Mouse (Mus musculus) lung, embryonic 15.5 days (tissue): ENCODE results near the gene D2hgdh. TPM values are rescaled to one million over a fixed set of nuclear protein-coding genes. Genes with fewer than 3 reads are reported as not detected.
"Not testable (repeated sequence)": the region's sequence is repeated elsewhere in the genome, so short reads cannot be mapped to it uniquely, and the experiment has no call there.

Source experiments
- ATAC-seq: fragments of 200-750 bp; cut with Nextera tagmentation; 2 replicates; pipeline ENCODE4 v1.8.0; 2017; ENCODE audit warnings: moderate number of reproducible peaks, borderline replicate concordance; ENCODE audit not compliant: low FRiP score, low TSS enrichment; ENCODE audit errors: extremely low read depth
- H3K27ac ChIP-seq: fragments of 300-500 bp; sonication (generic); 2 replicates; pipeline ENCODE4 v1.5.1; 2015; ENCODE audit warnings: moderate library complexity, mild to moderate bottlenecking, inconsistent platforms
- H3K27me3 ChIP-seq: fragments of 300-500 bp; sonication (generic); 2 replicates; pipeline ENCODE4 v1.6.1; 2015; ENCODE audit warnings: inconsistent platforms
- H3K36me3 ChIP-seq: fragments of 300-500 bp; sonication (generic); 2 replicates; pipeline ENCODE4 v1.6.1; 2015; ENCODE audit warnings: inconsistent platforms
- H3K4me1 ChIP-seq: fragments of 300-500 bp; sonication (generic); 2 replicates; pipeline ENCODE4 v1.6.1; 2015; ENCODE audit warnings: inconsistent platforms
- H3K4me2 ChIP-seq: fragments of 300-500 bp; sonication (generic); 2 replicates; pipeline ENCODE4 v1.6.1; 2015; ENCODE audit warnings: inconsistent platforms, mild to moderate bottlenecking, moderate library complexity
- H3K4me3 ChIP-seq: fragments of 300-500 bp; sonication (generic); 2 replicates; pipeline ENCODE4 v1.5.1; 2015; ENCODE audit warnings: mild to moderate bottlenecking, inconsistent platforms
- H3K9ac ChIP-seq: fragments of 300-500 bp; sonication (generic); 2 replicates; pipeline ENCODE4 v1.6.1; 2015; ENCODE audit warnings: inconsistent platforms
- H3K9me3 ChIP-seq: fragments of 300-500 bp; sonication (generic); 2 replicates; pipeline ENCODE4 v1.6.1; 2016; ENCODE audit warnings: inconsistent platforms
- WGBS: fragments of 180-500 bp; shearing (Covaris S2); methylation state at CpG from one replicate; pipeline ENCODE4 v1.1.7; 2015; 5-methylcytosine and 5-hydroxymethylcytosine counted together
- polyA plus RNA-seq: library from polyadenylated mRNA; unstranded; fragments of >200 nt; fragmentation: Nextera tagmentation; extraction: Ambion mirVana; gene quantifications from 2 replicates; pipeline ENCODE4 v1.2.1, GENCODE M21; 2015

D2hgdh gene
- polyA plus RNA-seq, 1 experiment from 2014 or later: 14.9 TPM

DNA sequence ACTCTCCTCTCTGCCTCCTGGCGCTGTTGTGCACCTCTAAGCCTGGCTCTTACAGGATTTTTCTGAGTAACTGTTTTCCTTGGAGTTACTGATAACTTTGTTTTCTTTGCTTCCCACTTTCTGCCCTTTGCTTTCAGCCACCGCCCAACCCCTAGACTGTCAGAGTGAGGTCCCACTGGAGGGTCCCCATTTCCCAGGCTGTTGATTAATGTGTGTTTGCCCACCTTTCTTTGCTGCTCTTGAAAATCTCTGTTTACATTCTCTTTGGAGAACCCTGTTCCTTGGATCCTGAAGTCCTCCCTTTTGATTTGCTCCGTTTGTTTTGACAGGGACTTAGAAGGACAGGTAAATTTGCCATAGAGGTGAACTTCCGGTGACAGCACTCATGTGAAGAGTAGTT, 15.8 kb upstream of the D2hgdh start:
- H3K4me1 ChIP-seq: peaks cover 17% of the 10 kb centered on the region
- H3K4me3 ChIP-seq: no peak overlapping the region
- no peak overlapping the region for H3K4me2 ChIP-seq
- H3K36me3 ChIP-seq: peaks cover 65% of the 10 kb centered on the region
- WGBS: 70% methylated on average over 4 of the region's 4 CpGs
- no peak for ATAC-seq
- H3K9me3 ChIP-seq: no peaks in the 10 kb centered on the region
- no peak overlapping the region for H3K27ac ChIP-seq
- H3K9ac ChIP-seq: no peak overlapping the region
- H3K27me3 ChIP-seq: no peaks in the 10 kb centered on the region

DNA sequence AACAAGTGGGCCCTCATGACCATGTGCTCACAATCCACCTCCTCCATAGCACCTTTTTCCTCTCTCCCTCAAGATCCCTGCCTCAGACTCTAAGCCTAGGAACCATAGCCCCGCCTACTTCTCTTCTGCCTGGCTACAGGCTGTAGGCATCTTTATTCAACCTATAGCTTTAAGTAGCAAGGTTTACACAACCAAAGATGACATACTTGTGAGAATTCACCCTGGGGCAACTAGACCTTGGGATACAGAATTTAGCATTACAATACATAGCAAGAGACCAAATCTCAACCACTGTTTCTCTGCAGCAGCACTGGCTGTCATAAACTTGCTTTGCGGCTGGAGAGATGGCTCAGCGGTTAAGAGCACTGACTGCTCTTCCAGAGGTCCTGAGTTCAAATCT, 14.7 kb upstream of the D2hgdh start:
- no peak overlapping the region for H3K27ac ChIP-seq
- no peak overlapping the region for H3K9ac ChIP-seq
- H3K9me3 ChIP-seq: no peaks in the 10 kb centered on the region
- peaks cover 10% of the 10 kb centered on the region for H3K4me1 ChIP-seq
- H3K4me3 ChIP-seq: no peak overlapping the region
- H3K27me3 ChIP-seq: no peaks in the 10 kb centered on the region
- ATAC-seq: no peak
- peaks cover 76% of the 10 kb centered on the region for H3K36me3 ChIP-seq
- 96% methylated on average over 3 of the region's 3 CpGs for WGBS
- H3K4me2 ChIP-seq: no peak overlapping the region

DNA sequence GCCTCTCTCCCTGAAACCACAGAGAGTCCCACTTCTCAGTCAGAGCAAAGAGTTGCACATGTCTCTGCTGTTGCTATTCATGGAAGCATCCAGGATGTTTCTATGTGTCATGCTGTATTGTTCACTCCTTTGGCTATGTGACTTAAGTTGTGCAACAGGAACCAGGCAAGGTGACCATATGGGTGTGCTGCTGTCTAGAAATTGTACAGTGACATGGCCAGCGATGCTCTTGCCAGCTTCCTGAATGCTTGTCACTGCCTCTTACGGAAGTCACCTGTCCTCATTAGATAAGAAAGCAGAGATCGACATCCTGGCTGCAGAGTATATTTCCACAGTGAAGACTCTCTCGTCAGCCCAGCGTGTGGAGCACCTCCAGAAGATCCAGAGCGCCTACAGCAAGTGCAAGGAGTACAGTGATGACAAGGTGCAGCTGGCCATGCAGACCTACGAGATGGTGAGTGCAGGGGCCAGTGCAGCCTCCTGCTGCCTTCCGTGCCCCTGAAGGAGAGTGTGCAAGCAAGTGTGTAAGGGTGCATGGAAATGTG, 13.1 kb upstream of the D2hgdh start:
- no peak for ATAC-seq
- Histone ChIP-seq H3K36me3 (peaks cover 89% of the 10 kb centered on the region), H3K4me3 (no peak overlapping the region), H3K9ac (no peak overlapping the region), H3K9me3 (no peaks in the 10 kb centered on the region), H3K27me3 (no peaks in the 10 kb centered on the region), H3K4me1 (no peaks in the 10 kb centered on the region), H3K27ac (no peak overlapping the region), H3K4me2 (no peak overlapping the region)
- 80% methylated on average over 8 of the region's 8 CpGs for WGBS

DNA sequence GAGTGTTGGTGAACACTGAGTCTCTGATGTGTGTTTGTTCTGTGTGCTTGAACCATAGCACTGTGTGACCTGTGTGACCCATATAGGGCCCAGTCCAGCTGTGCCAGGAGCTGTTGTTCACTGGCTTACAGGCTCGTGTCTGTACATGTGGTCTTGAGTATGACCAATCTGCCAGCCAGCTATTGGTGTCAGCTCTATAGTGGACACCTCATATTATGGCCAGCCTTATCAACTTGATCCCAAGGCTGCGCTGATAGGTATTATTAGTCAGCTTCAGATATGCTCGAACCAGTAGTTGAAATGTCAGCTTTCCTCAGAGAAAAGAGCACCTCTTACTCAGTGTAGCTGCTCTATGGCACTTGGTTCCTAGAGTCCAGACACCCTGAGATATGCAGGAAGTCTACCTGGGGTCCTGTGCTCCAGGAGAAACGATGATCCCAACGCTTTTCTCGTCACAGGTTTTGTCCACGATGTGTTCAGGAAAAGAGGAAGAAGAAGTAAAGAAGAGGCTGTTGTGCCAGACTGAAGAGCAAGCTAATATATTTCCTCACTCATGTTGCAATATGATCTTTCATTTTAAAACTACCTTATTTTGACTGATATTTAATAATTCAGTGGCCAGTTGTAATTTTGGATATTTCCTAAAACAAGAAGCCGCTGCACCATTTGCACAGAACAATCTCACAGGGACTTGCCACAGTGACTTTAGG, 6.7 kb upstream of the D2hgdh start:
- no peak for ATAC-seq

DNA sequence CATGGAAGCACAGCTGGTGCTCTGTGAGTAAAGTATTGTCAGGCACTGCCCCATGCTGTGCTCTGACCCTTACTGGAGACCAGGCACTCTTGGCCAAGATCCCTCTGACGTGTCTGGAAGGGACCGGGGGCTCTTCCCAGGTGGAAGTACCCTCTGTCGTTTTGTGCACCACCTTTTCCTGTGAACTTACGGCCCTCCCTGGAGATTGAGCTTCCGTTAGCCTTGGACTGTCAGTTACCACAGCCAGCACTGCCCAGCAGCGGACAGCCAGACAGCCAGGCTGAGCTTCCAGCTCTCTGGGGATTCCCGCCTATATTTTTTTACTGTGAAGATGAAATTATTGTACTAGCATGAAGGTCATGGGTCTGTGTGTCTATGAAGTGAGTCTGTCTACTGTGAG, 6.0 kb upstream of the D2hgdh start:
- no peak overlapping the region for H3K27ac ChIP-seq
- H3K27me3 ChIP-seq: no peaks in the 10 kb centered on the region
- 87% methylated on average over 7 of the region's 7 CpGs for WGBS
- H3K36me3 ChIP-seq: peaks cover 78% of the 10 kb centered on the region
- no peak overlapping the region for H3K4me3 ChIP-seq
- no peaks in the 10 kb centered on the region for H3K4me1 ChIP-seq
- H3K9ac ChIP-seq: no peak overlapping the region
- no peak overlapping the region for H3K4me2 ChIP-seq
- no peaks in the 10 kb centered on the region for H3K9me3 ChIP-seq
- no peak for ATAC-seq

More for the DNA sequence above, 6.7 kb upstream of the D2hgdh start:
- no peak overlapping the region for H3K4me2 ChIP-seq
- peaks cover 84% of the 10 kb centered on the region for H3K36me3 ChIP-seq
- H3K27me3 ChIP-seq: no peaks in the 10 kb centered on the region
- H3K4me1 ChIP-seq: no peaks in the 10 kb centered on the region
- no peak overlapping the region for H3K4me3 ChIP-seq
- no peaks in the 10 kb centered on the region for H3K9me3 ChIP-seq
- 92% methylated on average over 8 of the region's 8 CpGs for WGBS
- no peak overlapping the region for H3K9ac ChIP-seq
- no peak overlapping the region for H3K27ac ChIP-seq

DNA sequence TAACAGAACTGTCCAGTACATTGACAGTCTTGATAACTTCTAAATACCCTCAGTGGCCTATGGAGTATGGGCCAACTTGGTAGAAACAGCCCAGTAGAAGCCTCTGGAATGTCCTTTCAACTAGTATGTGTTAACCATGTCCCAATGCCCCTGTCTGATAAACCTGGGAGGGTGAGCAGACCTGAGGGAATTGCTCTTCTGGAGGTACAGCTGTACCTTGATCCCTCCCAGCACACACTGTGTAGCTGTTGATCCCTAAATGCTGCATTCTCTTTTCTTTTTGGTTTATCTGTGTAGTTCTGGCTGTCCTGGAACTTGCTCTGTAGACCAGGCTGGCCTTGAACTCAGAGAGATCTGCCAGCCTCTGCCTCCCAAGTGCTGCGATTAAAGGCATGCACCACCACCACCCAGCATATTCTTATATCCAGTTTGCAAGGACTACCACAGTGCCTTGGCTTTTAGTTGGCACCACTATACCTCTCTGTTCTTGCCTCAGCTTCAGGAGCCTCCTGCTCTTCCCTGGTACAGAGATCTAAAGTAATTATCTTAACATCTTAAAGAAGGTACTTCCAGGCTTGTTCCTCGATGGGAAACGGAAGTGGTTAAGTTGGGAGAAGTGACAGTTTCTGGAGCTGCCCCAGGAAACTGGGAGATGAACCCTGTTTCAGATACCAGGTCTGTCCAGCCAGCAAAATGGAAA, 763 bp upstream of the D2hgdh start:
- Histone ChIP-seq H3K36me3 (peaks cover 25% of the 10 kb centered on the region), H3K27ac (no peak overlapping the region), H3K4me2 (peak overlapping the region; percentile 65; the same call in 1 of the 2 replicates), H3K27me3 (no peaks in the 10 kb centered on the region), H3K4me1 (peaks cover 5% of the 10 kb centered on the region), H3K9ac (no peak overlapping the region), H3K4me3 (no peak overlapping the region), H3K9me3 (no peaks in the 10 kb centered on the region)
- ATAC-seq: no peak
- WGBS: 64% methylated on average over 3 of the region's 3 CpGs

DNA sequence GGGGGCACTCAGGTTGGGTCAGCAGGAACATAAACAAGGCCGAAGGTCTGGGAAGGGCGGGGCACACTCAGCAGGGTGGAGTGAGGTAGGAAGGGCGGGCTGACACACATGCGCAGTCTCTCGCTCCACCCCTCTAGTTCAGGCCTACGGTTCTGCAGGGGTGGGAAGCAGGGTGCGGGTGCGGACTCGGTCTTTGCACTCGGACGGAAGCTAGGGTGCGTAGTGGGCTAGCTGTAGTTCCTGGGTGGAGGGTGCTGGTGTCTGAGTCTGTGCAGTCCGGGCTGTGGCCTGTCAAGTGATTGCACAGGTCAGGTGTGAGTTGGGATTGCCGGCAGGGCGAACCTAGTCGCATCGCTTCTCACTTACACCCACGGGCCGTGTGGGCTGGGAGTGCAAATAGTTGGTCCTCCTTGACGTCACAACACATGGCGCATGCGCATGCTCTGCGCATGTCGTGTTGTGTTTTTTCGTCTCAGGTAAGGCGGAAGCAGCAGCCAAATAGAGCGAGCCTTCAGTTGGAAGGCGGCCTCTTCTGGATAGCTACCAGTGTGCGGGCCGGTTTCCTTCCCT, 481 bp downstream of the D2hgdh start:
- no peaks in the 10 kb centered on the region for H3K27me3 ChIP-seq
- peak overlapping the region; percentile 65 for H3K4me2 ChIP-seq
- peak; percentile 99 for ATAC-seq
- H3K9me3 ChIP-seq: no peaks in the 10 kb centered on the region
- H3K9ac ChIP-seq: peak overlapping the region; percentile 62
- peaks cover 5% of the 10 kb centered on the region for H3K4me1 ChIP-seq
- peak overlapping the region; percentile 70 for H3K4me3 ChIP-seq
- peaks cover 14% of the 10 kb centered on the region; the same call in 1 of the 2 replicates for H3K36me3 ChIP-seq
- 0% methylated on average over 30 of the region's 30 CpGs for WGBS
- peak overlapping the region; percentile 98 for H3K27ac ChIP-seq

DNA sequence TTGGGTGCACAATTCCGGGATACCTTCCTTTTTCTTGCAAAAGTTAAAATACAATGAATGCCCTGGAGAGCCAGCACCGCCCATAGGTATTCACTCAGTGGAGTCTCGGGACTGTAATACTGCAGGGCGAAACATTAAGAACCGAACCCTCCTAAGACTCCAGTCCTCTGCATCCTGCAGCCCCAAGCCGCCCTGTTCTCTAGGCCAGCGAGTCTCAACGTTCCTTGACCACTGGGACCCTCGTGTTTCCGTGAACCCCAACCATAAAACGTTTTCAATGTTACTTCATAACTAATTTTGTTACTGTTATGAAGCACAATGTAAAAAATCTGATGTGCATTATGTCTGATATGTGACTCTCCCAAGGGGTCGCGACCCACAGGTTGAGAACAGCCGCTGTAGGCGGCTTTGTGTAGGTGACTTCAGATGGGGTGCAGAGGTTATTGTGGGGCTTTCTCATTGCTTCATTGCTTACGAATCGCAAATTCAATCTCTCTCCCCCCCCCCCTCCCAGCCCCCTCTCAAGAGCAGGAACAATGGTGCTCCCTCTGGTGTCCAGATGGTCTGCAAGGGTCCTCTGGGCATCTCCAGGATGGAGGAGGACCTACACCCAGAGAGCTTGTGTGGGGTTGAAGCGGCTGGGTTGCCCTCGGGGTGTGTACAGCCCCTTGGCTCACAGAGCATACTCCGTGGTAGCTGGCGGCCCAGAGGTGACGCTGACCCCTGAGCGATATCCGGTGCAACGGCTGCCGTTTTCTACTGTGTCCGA, 1.2 kb downstream of the D2hgdh start:
- Histone ChIP-seq H3K4me1 (peaks cover 5% of the 10 kb centered on the region), H3K4me3 (peak overlapping the region; percentile 70), H3K9ac (peak overlapping the region; percentile 62), H3K27me3 (no peaks in the 10 kb centered on the region), H3K27ac (peak overlapping the region; percentile 98), H3K9me3 (no peaks in the 10 kb centered on the region), H3K36me3 (peaks cover 7% of the 10 kb centered on the region; the same call in 1 of the 2 replicates), H3K4me2 (peak overlapping the region; percentile 65)
- ATAC-seq: peak; percentile 33; the same call in 1 of the 2 replicates
- 39% methylated on average over 27 of the region's 27 CpGs for WGBS

DNA sequence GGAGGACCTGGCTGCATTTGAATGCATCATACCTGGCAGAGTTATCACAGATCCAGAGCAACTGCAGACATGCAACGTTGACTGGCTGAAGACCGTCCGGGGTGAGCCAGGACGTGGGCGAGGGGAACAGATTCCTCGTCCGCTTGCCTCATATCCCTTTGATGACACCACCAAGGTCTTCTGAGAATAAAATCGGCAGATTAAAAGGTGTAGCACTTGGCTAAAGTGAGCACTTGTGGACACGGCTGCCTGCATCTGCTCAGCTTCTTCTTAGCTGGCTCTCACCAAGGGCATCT, 1.8 kb downstream of the D2hgdh start:
- H3K4me2 ChIP-seq: peak overlapping the region; percentile 65
- no peak for ATAC-seq
- no peaks in the 10 kb centered on the region for H3K9me3 ChIP-seq
- H3K27ac ChIP-seq: no peak overlapping the region
- H3K9ac ChIP-seq: no peak overlapping the region
- H3K4me1 ChIP-seq: peaks cover 5% of the 10 kb centered on the region
- H3K4me3 ChIP-seq: no peak overlapping the region
- 91% methylated on average over 9 of the region's 9 CpGs for WGBS
- peaks cover 1% of the 10 kb centered on the region; the same call in 1 of the 2 replicates for H3K36me3 ChIP-seq
- H3K27me3 ChIP-seq: no peaks in the 10 kb centered on the region

DNA sequence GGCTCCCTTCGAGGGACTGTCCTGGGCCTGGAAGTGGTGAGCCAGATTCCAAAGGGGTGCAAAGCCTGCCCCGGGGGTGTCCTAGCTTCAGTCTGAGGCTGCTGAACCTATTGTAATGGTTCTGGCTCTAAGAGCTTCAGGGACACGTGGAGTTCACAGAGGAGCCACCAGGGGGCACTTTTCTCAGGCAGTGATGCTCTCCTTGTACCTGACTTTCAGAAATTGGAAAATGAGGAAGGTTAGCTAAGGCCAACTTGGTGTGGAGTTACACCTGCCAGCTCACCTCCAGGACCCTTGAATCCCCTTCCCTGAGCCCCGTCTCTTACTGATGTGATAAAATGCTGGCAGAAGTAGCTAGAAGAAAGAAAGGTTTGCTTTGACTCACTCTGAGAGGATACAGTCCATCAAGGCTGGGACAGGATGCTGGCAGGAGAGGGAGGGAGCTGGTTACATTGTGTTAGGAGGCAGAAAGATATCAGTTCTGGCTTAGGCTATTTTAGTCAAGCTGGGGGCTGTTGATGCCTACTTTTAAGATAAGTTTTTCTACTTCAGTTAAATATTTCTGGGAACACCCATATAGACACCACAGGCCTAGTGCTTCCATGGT, 8.1 kb downstream of the D2hgdh start:
- ATAC-seq, H3K27ac ChIP-seq: not testable (repeated sequence)
- WGBS: 53% methylated on average over 3 of the region's 4 CpGs

DNA sequence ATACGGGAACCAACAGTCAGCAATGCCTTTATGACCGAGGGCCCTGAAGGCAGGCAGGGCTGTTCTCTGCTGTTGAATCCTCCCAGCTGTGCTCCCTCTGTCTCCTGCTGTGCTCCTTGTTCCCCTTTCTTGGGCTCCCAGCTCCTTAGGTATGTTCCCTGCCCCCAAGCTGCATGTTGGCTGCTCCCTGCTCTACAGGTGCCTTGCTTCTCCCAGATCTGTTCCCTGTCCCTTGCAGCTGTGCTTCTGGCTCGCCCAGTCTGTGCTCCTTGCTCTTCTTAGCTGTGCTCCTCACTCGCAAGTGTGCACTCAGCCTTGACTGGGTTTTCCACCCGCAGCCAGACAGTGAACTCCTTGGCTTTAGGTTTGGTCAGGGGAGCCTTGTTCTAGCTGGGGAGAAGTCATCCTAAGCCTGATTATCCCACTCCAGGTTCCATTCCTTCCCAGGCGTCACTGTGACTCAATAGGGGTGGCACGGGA, 10.0 kb downstream of the D2hgdh start:
- Histone ChIP-seq H3K4me1 (no peaks in the 10 kb centered on the region), H3K27ac (no peak overlapping the region), H3K36me3 (0 out of 2 replicates have a peak, but pooled peaks cover 4% of the 10 kb centered on the region), H3K27me3 (no peaks in the 10 kb centered on the region), H3K4me3 (no peak overlapping the region), H3K9ac (no peak overlapping the region), H3K4me2 (no peak overlapping the region), H3K9me3 (no peaks in the 10 kb centered on the region)
- WGBS: 89% methylated on average over 7 of the region's 7 CpGs
- ATAC-seq: no peak

More for the DNA sequence above, 8.1 kb downstream of the D2hgdh start:
- H3K9me3 ChIP-seq, H3K4me3 ChIP-seq, H3K36me3 ChIP-seq, H3K4me2 ChIP-seq, H3K4me1 ChIP-seq, H3K27me3 ChIP-seq, H3K9ac ChIP-seq: not testable (repeated sequence)
